Mouse (Mus musculus) G1E (cell line): Measurements from ENCODE around the gene Clcnka.

Source experiments
- CTCF ChIP-seq: IDR thresholded peaks from 2 replicates; pipeline ENCODE4 v1.5.1; 2012; ENCODE audit warnings: low read depth, low read length, inconsistent platforms, mixed read lengths
- GATA1 ChIP-seq: IDR thresholded peaks from 2 replicates; pipeline ENCODE4 v1.6.1; 2012; ENCODE audit warnings: borderline replicate concordance, low read length, inconsistent platforms, mixed read lengths
- GATA2 ChIP-seq: IDR thresholded peaks from 2 replicates; pipeline ENCODE4 v1.6.1; 2012; ENCODE audit warnings: low read depth, low read length, inconsistent platforms, borderline replicate concordance
- TAL1 ChIP-seq: conservative IDR thresholded peaks from 2 replicates; pipeline ENCODE4 v1.6.1; 2012; ENCODE audit warnings: low read depth, low read length, inconsistent platforms, mixed read lengths

GRCm38 (mm10) chr4:141440877-141441276, 42.4 kb upstream of the Clcnka start:
- TF ChIP-seq CTCF: no peak
- no peak for TF ChIP-seq GATA2
- no peak for TF ChIP-seq TAL1
- no peak for TF ChIP-seq GATA1
